Mouse (Mus musculus) central nervous system, embryonic 11.5 days (tissue): ENCODE measurements around the gene Cpne6. TPM values are rescaled to one million over a fixed set of nuclear protein-coding genes. Genes with fewer than 3 reads are reported as not detected.

Experiments used
- polyA plus RNA-seq: library from polyadenylated mRNA; depleted of rRNA; stranded (reverse); fragments of >200 nt; gene quantifications from 2 replicates; pipeline ENCODE4 v1.2.3, GENCODE M21; 2012; rRNA removed

Cpne6 gene
- polyA plus RNA-seq = 0.79 and 1.2 TPM in 2 replicates

GRCm38 (mm10) chr14:55510125-55510731 is at the start of gene Cpne6:
Cpne6 (plus strand) TSS chr14:55510445.

DNA sequence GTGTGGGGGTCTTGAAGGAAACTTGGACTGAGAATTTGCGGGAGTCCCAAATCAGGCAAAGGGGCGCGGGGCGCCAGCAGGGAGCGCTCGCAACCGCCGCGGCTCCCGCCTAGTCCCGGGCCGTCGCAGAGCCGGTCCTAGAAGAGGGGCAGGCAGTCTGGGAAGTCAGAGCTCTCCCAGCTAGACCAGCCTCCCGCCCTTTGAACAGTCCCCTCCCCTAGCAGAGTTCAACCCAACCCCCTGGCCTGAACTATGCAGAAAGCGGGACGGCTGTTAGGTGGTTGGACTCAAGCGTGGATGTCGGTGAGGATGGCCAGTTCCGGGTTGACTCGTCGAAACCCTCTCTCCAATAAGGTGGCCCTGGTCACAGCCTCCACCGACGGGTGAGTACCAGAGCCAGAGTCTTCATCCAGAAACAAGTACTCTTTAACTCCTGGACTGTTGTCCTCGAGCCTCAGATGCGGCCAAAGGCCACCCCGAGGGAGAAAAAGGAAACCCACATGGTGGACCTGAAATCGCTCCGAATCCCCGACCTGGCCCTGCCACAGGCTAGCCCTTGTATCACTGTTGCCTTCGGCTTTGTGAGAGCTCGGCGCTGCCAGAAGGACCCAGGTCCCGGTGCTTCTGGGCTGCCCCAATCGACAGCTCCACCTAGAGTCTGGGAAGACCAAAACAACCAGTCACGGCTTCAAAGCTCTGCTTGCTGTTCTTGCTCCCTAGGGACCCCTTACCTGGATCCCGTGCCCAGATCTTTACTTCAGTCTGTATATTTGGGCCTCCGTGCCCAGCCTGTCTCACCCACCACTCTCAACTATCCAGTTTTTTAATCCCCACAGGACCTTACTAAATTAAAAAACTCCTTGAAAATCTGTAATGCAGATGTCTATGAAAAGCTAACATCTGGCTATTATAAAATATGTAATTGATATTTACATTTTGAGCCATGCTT is 31.3 kb upstream of the Cpne6 start, which contains the start of gene Dhrs4:
TSS of gene Dhrs4 (plus strand) at position 108 of the 949 bp plus-strand sequence.

DNA sequence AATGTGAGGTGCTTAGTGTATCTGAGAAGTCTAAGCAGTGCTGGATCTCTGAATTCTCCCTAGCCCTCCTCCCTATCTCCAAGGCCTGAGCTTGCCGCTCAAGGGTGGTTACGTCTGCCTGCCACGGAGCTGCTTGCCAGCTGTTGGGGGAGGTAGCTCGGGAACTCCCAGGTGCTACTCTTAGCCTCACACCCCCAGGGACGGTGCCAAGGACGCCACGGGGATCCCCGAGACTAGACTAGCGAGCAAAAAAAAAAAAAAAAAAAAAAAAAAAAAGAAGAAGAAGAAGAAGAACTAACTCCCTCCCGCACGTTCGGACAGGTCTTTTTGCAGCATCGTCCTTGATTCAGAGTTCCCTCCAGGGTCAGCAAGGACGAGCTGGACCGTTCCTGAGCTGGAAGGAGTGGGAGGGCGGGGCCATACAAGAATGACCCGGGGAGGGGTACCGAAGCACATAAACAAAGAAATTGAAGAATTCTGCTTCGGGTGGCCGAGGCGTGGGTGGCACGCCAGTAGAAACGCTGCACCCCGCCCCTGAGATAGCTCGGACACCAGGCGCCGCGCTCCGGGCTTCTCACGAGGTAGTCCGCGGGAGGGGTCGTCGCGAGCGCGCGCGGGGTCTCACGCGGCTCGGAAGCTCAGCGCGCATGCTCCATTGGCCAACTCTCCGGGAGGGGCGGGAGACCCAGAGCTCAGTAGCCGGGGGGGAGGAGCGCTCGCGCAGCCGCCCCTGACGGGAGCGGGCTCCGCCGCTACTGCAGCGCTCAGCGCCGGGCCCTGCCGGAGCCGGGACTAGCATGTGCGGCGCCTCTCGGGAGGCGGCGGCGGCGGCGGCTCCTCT is 19.7 kb upstream of the Cpne6 start, which contains the start of gene Carmil3:
TSS of gene Carmil3 (plus strand) at position 291 of the 841 bp plus-strand sequence.

DNA sequence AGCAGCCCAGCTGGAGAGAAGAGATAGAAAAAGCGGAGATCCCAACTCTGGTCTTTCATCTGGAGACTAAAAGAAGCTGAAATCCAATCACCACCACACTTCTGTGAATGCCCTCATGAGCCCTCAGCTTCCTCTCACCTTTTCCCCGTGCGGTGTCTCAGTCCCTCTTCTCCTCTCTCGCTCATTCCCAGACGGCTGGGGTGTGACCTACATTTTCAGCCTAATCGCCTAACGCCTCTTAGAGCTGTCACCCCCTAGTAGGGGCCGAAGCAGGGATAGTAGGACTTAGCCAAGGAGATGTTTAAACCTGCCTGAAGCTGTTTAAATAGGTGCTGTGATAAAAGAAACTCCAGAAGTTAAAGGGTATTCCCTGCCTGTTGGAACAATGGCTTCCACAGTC is 14.5 kb downstream of the Cpne6 start, which contains the start of gene Nrl:
TSS of gene Nrl (minus strand) at position 197 of the 400 bp plus-strand sequence.

DNA sequence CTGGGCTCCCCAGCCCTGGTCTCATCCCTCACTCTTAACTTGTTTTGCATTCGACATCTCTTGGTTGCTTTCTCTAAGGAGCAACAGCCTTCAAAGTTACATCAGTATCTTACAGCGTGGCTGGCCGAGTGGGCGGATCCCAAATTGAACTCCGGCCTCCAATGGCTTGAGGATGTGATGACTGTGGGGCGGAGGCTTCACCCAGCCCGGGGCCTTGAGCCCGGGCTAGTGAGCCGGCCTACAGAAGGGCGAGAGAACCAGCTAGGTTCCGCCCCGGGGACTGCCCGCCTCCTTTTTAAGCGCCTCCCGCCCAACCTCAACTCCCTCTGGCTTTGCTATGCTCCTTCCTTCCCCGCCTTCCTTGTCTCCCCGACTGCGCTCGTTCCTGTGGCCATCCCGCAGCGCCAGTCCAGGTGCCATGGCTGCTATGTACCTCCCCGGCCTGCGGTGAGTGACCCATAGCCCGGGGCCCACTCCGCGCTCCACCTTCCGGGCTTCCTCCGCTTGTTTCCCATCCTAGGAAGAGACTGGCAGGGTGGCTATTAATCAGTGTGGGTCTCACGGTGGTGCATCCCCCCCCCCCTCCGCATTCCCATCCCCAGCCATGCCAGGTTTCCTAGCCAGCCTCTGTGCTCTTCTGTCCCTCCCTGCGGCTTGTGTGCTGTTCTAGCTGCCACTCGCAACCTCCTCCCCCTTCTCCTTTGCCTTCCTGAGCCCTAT is 30.0 kb downstream of the Cpne6 start, which contains the start of gene Pck2:
TSS of gene Pck2 (plus strand) at position 200 of the 720 bp plus-strand sequence.

GRCm38 (mm10) chr14:55559799-55560201 is 49.6 kb downstream of the Cpne6 start, which contains the start of gene Dcaf11:
Dcaf11 (plus strand) TSS chr14:55560006.

DNA sequence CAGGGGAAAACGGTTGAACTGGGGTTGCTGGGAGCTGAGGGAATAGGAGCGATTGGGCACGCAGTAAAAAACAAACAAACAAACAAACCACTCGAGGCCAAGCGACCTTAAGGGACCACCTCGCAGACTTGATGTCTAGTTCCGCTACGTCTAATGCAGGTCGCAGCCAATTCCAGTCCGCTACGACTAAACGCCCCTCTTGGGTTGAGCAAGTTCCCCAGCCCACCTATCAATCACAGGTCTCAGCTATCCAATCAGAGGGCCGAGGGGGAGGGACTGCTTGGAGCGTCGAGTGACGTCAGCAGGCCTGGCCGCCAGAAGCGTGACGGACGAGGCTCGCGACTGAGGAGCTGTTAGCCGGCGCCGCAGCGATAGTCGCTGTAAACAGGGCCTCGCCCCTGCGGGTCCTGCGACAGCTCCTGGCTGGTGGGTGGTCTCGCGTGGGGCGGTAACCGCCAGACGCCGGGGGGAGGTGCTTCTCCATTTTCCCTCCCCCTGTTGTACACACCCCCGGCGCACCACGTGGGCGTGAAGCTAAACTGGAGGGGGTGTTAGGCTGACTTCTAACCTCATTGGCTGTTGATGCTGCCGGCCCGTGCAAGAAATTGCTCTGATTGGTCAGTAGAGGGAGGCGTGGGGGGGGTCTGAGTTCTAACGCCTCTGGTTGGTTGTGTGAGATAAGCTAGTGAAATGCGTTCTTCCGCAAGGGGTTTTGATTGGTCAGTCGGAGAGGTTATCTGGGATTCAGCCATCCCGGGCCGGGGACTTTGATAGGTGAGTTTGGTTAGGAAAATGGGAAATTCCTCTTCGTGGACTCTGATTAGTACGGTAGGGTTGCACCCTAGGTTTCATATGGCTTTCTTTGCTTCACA is 50.2 kb downstream of the Cpne6 start, which contains the start of gene A730061H03Rik:
TSS of gene A730061H03Rik (minus strand) at position 205 of the 872 bp plus-strand sequence.

Other genes starting within 250 kb of the Cpne6 start
- 48.2 and 49.4 TPM in 2 replicates for gene Dhrs4, start 31.7 kb upstream of the Cpne6 start, polyA plus RNA-seq
- gene Carmil3, start 19.8 kb upstream of the Cpne6 start, polyA plus RNA-seq = 55.6 and 61.7 TPM in 2 replicates
- gene Nrl, start 14.5 kb downstream of the Cpne6 start, polyA plus RNA-seq = 0.09 and 0.11 TPM in 2 replicates
- gene Pck2, start 29.8 kb downstream of the Cpne6 start, polyA plus RNA-seq = 17.8 and 25.7 TPM in 2 replicates
- gene Dcaf11, start 49.6 kb downstream of the Cpne6 start, polyA plus RNA-seq = 63.0 and 75.5 TPM in 2 replicates
- 0.18 and 0.30 TPM in 2 replicates for gene A730061H03Rik, start 50.0 kb downstream of the Cpne6 start, polyA plus RNA-seq
- 1.3 and 8.1 TPM in 2 replicates for gene Fitm1, start 65.2 kb downstream of the Cpne6 start, polyA plus RNA-seq
- gene Psme1, start 67.7 kb downstream of the Cpne6 start, polyA plus RNA-seq = 75.5 and 136 TPM in 2 replicates
- 7.7 TPM in 2 replicates for gene Emc9, start 74.9 kb downstream of the Cpne6 start, polyA plus RNA-seq
- gene Psme2, start 80.7 kb downstream of the Cpne6 start, polyA plus RNA-seq = 72.7 and 98.9 TPM in 2 replicates
- 22.3 and 22.4 TPM in 2 replicates for gene Rnf31, start 81.3 kb downstream of the Cpne6 start, polyA plus RNA-seq
- 19.0 and 20.1 TPM in 2 replicates for gene Irf9, start 93.1 kb downstream of the Cpne6 start, polyA plus RNA-seq
- 17.0 and 19.2 TPM in 2 replicates for gene Rec8, start 107.6 kb downstream of the Cpne6 start, polyA plus RNA-seq
- gene Ipo4, start 125.5 kb downstream of the Cpne6 start, polyA plus RNA-seq = 119 and 120 TPM in 2 replicates
- 3.4 and 4.1 TPM in 2 replicates for gene Gm49378, start 127.5 kb downstream of the Cpne6 start, polyA plus RNA-seq
- gene Tm9sf1, start 133.4 kb downstream of the Cpne6 start, polyA plus RNA-seq = 52.0 and 59.3 TPM in 2 replicates
- gene Tssk4, start 139.7 kb downstream of the Cpne6 start, polyA plus RNA-seq = 2.4 TPM in 2 replicates
- 54.9 and 66.5 TPM in 2 replicates for gene Mdp1, start 150.1 kb downstream of the Cpne6 start, polyA plus RNA-seq
- 40.5 and 45.5 TPM in 2 replicates for gene Gmpr2, start 161.5 kb downstream of the Cpne6 start, polyA plus RNA-seq
- gene Nedd8, start 161.7 kb downstream of the Cpne6 start, polyA plus RNA-seq = 438 and 468 TPM in 2 replicates
- gene Tinf2, start 171.4 kb downstream of the Cpne6 start, polyA plus RNA-seq = 48.1 and 69.4 TPM in 2 replicates
- 0.82 and 0.91 TPM in 2 replicates for gene Tgm1, start 203.5 kb downstream of the Cpne6 start, polyA plus RNA-seq
- 27.0 and 29.8 TPM in 2 replicates for gene Rabggta, start 211.8 kb downstream of the Cpne6 start, polyA plus RNA-seq
- 64.8 and 70.9 TPM in 2 replicates for gene Dhrs1, start 235.2 kb downstream of the Cpne6 start, polyA plus RNA-seq
- 24.1 and 26.2 TPM in 2 replicates for gene Nop9, start 235.2 kb downstream of the Cpne6 start, polyA plus RNA-seq
- 1.9 and 2.2 TPM in 2 replicates for gene Cideb, start 248.0 kb downstream of the Cpne6 start, polyA plus RNA-seq